Mouse (Mus musculus): ENCODE measurements around the gene Ivd. TPM values are rescaled to one million over a fixed set of nuclear protein-coding genes. Genes with fewer than 3 reads are reported as not detected.
A peak's percentile ranks its signal among the peaks of the same experiment; 100 is the strongest.

Ivd gene
- polyA plus RNA-seq, 1 experiment from 2014 or later: 90.9 TPM

GRCm38 (mm10) chr2:118882840-118883679, 21.3 kb downstream of the Ivd start:
- Histone ChIP-seq H3K27ac (no peak overlapping the region), H3K36me3 (peaks cover 19% of the 10 kb centered on the region), H3K4me1 (replicated peaks) (peaks cover 5% of the 10 kb centered on the region), H3K27me3 (peaks cover 37% of the 10 kb centered on the region), H3K9me3 (no peaks in the 10 kb centered on the region), H3K9ac (replicated peaks) (peak overlapping the region; percentile 67), H3K4me2 (peak overlapping the region; percentile 79), H3K4me3 (replicated peaks) (peak overlapping the region; percentile 43)
- WGBS: 2% methylated on average over 32 of the region's 32 CpGs
- peak; percentile 71; the same call in 1 of the 2 replicates for ATAC-seq (ENCODE audit: insufficient number of reproducible peaks, insufficient read depth, low FRiP score, low TSS enrichment, low read depth)

GRCm38 (mm10) chr2:118887440-118887839, 25.7 kb downstream of the Ivd start:
- no peak overlapping the region; the same call in 1 of the 2 replicates for H3K9ac ChIP-seq (replicated peaks)
- H3K4me2 ChIP-seq: 0 out of 2 replicates have a peak overlapping the region, but pooled peaks have one; percentile 2
- H3K27ac ChIP-seq: no peak overlapping the region
- 64% methylated on average over 13 of the region's 13 CpGs for WGBS
- H3K9me3 ChIP-seq: no peaks in the 10 kb centered on the region
- H3K4me1 ChIP-seq (replicated peaks): peaks cover 5% of the 10 kb centered on the region
- peaks cover 56% of the 10 kb centered on the region for H3K27me3 ChIP-seq
- no peaks in the 10 kb centered on the region for H3K36me3 ChIP-seq
- no peak for ATAC-seq (ENCODE audit: insufficient number of reproducible peaks, insufficient read depth, low FRiP score, low TSS enrichment, low read depth)
- H3K4me3 ChIP-seq (replicated peaks): no peak overlapping the region

- Histone ChIP-seq H3K4me2 (peak overlapping the region; percentile 2; the same call in 1 of the 2 replicates), H3K27ac (no peak overlapping the region), H3K9ac (replicated peaks) (no peak overlapping the region; the same call in 1 of the 2 replicates), H3K4me1 (replicated peaks) (peaks cover 2% of the 10 kb centered on the region; the same call in 1 of the 2 replicates), H3K27me3 (peaks cover 61% of the 10 kb centered on the region), H3K4me3 (replicated peaks) (no peak overlapping the region), H3K36me3 (no peaks in the 10 kb centered on the region), H3K9me3 (no peaks in the 10 kb centered on the region)
- ATAC-seq (ENCODE audit: insufficient number of reproducible peaks, insufficient read depth, low FRiP score, low TSS enrichment, low read depth): no peak
- WGBS: 35% methylated on average over 14 of the region's 14 CpGs
Measured at GRCm38 (mm10) chr2:118887845-118888548, 26.2 kb downstream of the Ivd start.

GRCm38 (mm10) chr2:118891173-118891572, 29.4 kb downstream of the Ivd start:
- H3K9ac ChIP-seq (replicated peaks): no peak overlapping the region
- H3K4me3 ChIP-seq (replicated peaks): no peak overlapping the region
- no peak for ATAC-seq (ENCODE audit: insufficient number of reproducible peaks, insufficient read depth, low FRiP score, low TSS enrichment, low read depth)
- WGBS: 81% methylated on average over 4 of the region's 4 CpGs
- peaks cover 70% of the 10 kb centered on the region for H3K27me3 ChIP-seq
- H3K27ac ChIP-seq: no peak overlapping the region
- no peaks in the 10 kb centered on the region for H3K36me3 ChIP-seq
- H3K4me1 ChIP-seq (replicated peaks): peaks cover 2% of the 10 kb centered on the region
- no peak overlapping the region for H3K4me2 ChIP-seq
- H3K9me3 ChIP-seq: no peaks in the 10 kb centered on the region

- H3K9me3 ChIP-seq: no peaks in the 10 kb centered on the region
- H3K27ac ChIP-seq: no peak overlapping the region
- peaks cover 37% of the 10 kb centered on the region for H3K4me1 ChIP-seq (replicated peaks)
- H3K4me3 ChIP-seq (replicated peaks): peak overlapping the region; percentile 48
- under 1% methylated on average over 38 of the region's 38 CpGs for WGBS
- no peak for ATAC-seq (ENCODE audit: insufficient number of reproducible peaks, insufficient read depth, low FRiP score, low TSS enrichment, low read depth)
- H3K36me3 ChIP-seq: no peaks in the 10 kb centered on the region
- peak overlapping the region; percentile 87 for H3K4me2 ChIP-seq
- H3K27me3 ChIP-seq: peaks cover 89% of the 10 kb centered on the region
- H3K9ac ChIP-seq (replicated peaks): peak overlapping the region; percentile 51; the same call in 1 of the 2 replicates
Measured at GRCm38 (mm10) chr2:118895990-118896913, 34.5 kb downstream of the Ivd start.

GRCm38 (mm10) chr2:118896914-118897291, 35.1 kb downstream of the Ivd start:
- Histone ChIP-seq H3K9me3 (no peaks in the 10 kb centered on the region), H3K4me1 (replicated peaks) (peaks cover 37% of the 10 kb centered on the region), H3K27me3 (peaks cover 86% of the 10 kb centered on the region), H3K4me3 (replicated peaks) (peak overlapping the region; percentile 48), H3K4me2 (peak overlapping the region; percentile 87), H3K36me3 (no peaks in the 10 kb centered on the region), H3K9ac (replicated peaks) (peak overlapping the region; percentile 51; the same call in 1 of the 2 replicates), H3K27ac (no peak overlapping the region)
- no peak for ATAC-seq (ENCODE audit: insufficient number of reproducible peaks, insufficient read depth, low FRiP score, low TSS enrichment, low read depth)
- WGBS: under 1% methylated on average over 13 of the region's 13 CpGs

GRCm38 (mm10) chr2:118897392-118897791, 35.6 kb downstream of the Ivd start:
- 1% methylated on average over 7 of the region's 7 CpGs for WGBS
- H3K4me2 ChIP-seq: peak overlapping the region; percentile 87

GRCm38 (mm10) chr2:118897808-118898207, 36.1 kb downstream of the Ivd start:
- peaks cover 80% of the 10 kb centered on the region for H3K27me3 ChIP-seq
- H3K4me2 ChIP-seq: peak overlapping the region; percentile 87
- ATAC-seq (ENCODE audit: insufficient number of reproducible peaks, insufficient read depth, low FRiP score, low TSS enrichment, low read depth): no peak
- peaks cover 42% of the 10 kb centered on the region for H3K4me1 ChIP-seq (replicated peaks)
- under 1% methylated on average over 11 of the region's 11 CpGs for whole genome bisulfite sequencing
- H3K9me3 ChIP-seq: no peaks in the 10 kb centered on the region
- no peak overlapping the region for H3K27ac ChIP-seq
- peak overlapping the region; percentile 15; the same call in 1 of the 2 replicates for H3K4me3 ChIP-seq (replicated peaks)
- no peak overlapping the region for H3K9ac ChIP-seq (replicated peaks)
- no peaks in the 10 kb centered on the region for H3K36me3 ChIP-seq

More at GRCm38 (mm10) chr2:118897392-118897791, 35.6 kb downstream of the Ivd start:
- Histone ChIP-seq H3K4me1 (replicated peaks) (peaks cover 38% of the 10 kb centered on the region), H3K9me3 (no peaks in the 10 kb centered on the region), H3K9ac (replicated peaks) (no peak overlapping the region), H3K4me3 (replicated peaks) (peak overlapping the region; percentile 48), H3K27ac (no peak overlapping the region), H3K27me3 (peaks cover 82% of the 10 kb centered on the region), H3K36me3 (no peaks in the 10 kb centered on the region)
- no peak for ATAC-seq (ENCODE audit: insufficient number of reproducible peaks, insufficient read depth, low FRiP score, low TSS enrichment, low read depth)

GRCm38 (mm10) chr2:118898771-118899170, 37.0 kb downstream of the Ivd start:
- Histone ChIP-seq H3K36me3 (no peaks in the 10 kb centered on the region), H3K4me3 (replicated peaks) (no peak overlapping the region), H3K9ac (replicated peaks) (no peak overlapping the region), H3K9me3 (no peaks in the 10 kb centered on the region), H3K27me3 (peaks cover 82% of the 10 kb centered on the region), H3K4me2 (no peak overlapping the region), H3K27ac (no peak overlapping the region), H3K4me1 (replicated peaks) (peaks cover 49% of the 10 kb centered on the region)
- no peak for ATAC-seq (ENCODE audit: insufficient number of reproducible peaks, insufficient read depth, low FRiP score, low TSS enrichment, low read depth)
- 6% methylated on average over 4 of the region's 4 CpGs for WGBS

- no peak overlapping the region for H3K27ac ChIP-seq
- H3K4me1 ChIP-seq (replicated peaks): peaks cover 49% of the 10 kb centered on the region
- no peak for ATAC-seq (ENCODE audit: insufficient number of reproducible peaks, insufficient read depth, low FRiP score, low TSS enrichment, low read depth)
- H3K4me2 ChIP-seq: no peak overlapping the region; the same call in 1 of the 2 replicates
- no peak overlapping the region for H3K9ac ChIP-seq (replicated peaks)
- peaks cover 82% of the 10 kb centered on the region for H3K27me3 ChIP-seq
- H3K4me3 ChIP-seq (replicated peaks): no peak overlapping the region
- H3K9me3 ChIP-seq: no peaks in the 10 kb centered on the region
- 14% methylated on average over 7 of the region's 7 CpGs for WGBS
- no peaks in the 10 kb centered on the region for H3K36me3 ChIP-seq
Measured at GRCm38 (mm10) chr2:118899306-118899705, 37.6 kb downstream of the Ivd start.
